Mouse (Mus musculus) bone marrow macrophage, adult 2 months (primary cell): ENCODE measurements at regions not wholly inside any gene's neighbourhood (a gene's known extent, or its start where the extent isn't known, plus 50 kb on each side); places are given as distances from the start of the nearest gene placed in this dataset.

ENCODE experiments used
- CTCF ChIP-seq: IDR thresholded peaks from 2 replicates; pipeline ENCODE4 v1.5.1; 2012; ENCODE audit warnings: low read depth, mild to moderate bottlenecking, low read length, moderate library complexity
- POLR2A ChIP-seq: IDR thresholded peaks from 2 replicates; pipeline ENCODE4 v1.6.1; 2012; ENCODE audit warnings: mild to moderate bottlenecking, low read depth, low read length, borderline replicate concordance

- no peak for TF ChIP-seq CTCF
- no peak for TF ChIP-seq POLR2A
These were observed 181.3 kb upstream of the Mgmt start for GRCm38 (mm10) chr7:136712962-136713640.
